Mouse (Mus musculus) neural tube, embryonic 14.5 days (tissue): ENCODE measurements around the gene Tinagl1. TPM values are rescaled to one million over a fixed set of nuclear protein-coding genes. Genes with fewer than 3 reads are reported as not detected.
A peak's percentile ranks its signal among the peaks of the same experiment; 100 is the strongest.

ENCODE experiments used
- ATAC-seq: fragments of 200-750 bp; cut with Nextera tagmentation; 2 replicates; pipeline ENCODE4 v1.8.0; 2017; ENCODE audit warnings: low read depth, mild to moderate bottlenecking, moderate TSS enrichment, moderate library complexity
- H3K27ac ChIP-seq: fragments of 300-500 bp; sonication (generic); 2 replicates; pipeline ENCODE4 v1.5.1; 2014; ENCODE audit warnings: low read depth, mild to moderate bottlenecking, control low read depth, low read length, moderate library complexity, mixed read lengths
- H3K27me3 ChIP-seq: fragments of 300-500 bp; sonication (generic); 2 replicates; pipeline ENCODE4 v1.6.1; 2014; ENCODE audit warnings: low read length; ENCODE audit not compliant: control insufficient read depth, insufficient read depth
- H3K36me3 ChIP-seq: fragments of 300-500 bp; sonication (generic); 2 replicates; pipeline ENCODE4 v1.6.1; 2014; ENCODE audit warnings: low read length, mixed read lengths; ENCODE audit not compliant: control insufficient read depth, insufficient read depth
- H3K4me1 ChIP-seq: fragments of 300-500 bp; sonication (generic); 2 replicates; pipeline ENCODE4 v1.6.1; 2014; ENCODE audit warnings: low read length; ENCODE audit not compliant: control insufficient read depth, insufficient read depth
- H3K4me2 ChIP-seq: fragments of 300-500 bp; sonication (generic); 2 replicates; pipeline ENCODE4 v1.6.1; 2014; ENCODE audit warnings: mild to moderate bottlenecking, low read depth, low read length, control low read depth
- H3K4me3 ChIP-seq: fragments of 300-500 bp; sonication (generic); 2 replicates; pipeline ENCODE4 v1.5.1; 2014; ENCODE audit warnings: low read depth, low read length, control low read depth, mixed read lengths
- H3K9ac ChIP-seq: fragments of 300-500 bp; sonication (generic); replicated peaks from 2 replicates; pipeline ENCODE4 v1.6.1; 2014; ENCODE audit warnings: low read depth, mild to moderate bottlenecking, control low read depth, low read length, mixed read lengths
- H3K9me3 ChIP-seq: fragments of 300-500 bp; sonication (generic); 2 replicates; pipeline ENCODE4 v1.6.1; 2016; ENCODE audit warnings: low read length; ENCODE audit not compliant: control insufficient read depth
- WGBS: fragments of 180-500 bp; shearing (Covaris S2); extraction: QIAGEN DNeasy Blood & Tissue Kit; methylation state at CpG from one replicate; pipeline ENCODE4 v1.1.7; 2014; 5-methylcytosine and 5-hydroxymethylcytosine counted together
- polyA plus RNA-seq: library from polyadenylated mRNA; unstranded; fragments of >200 nt; fragmentation: Nextera tagmentation; extraction: Ambion mirVana; gene quantifications from 2 replicates; pipeline ENCODE4 v1.2.1, GENCODE M21; 2014

Tinagl1 gene
- polyA plus RNA-seq, 1 experiment from 2014 or later, result 0.79 TPM

DNA sequence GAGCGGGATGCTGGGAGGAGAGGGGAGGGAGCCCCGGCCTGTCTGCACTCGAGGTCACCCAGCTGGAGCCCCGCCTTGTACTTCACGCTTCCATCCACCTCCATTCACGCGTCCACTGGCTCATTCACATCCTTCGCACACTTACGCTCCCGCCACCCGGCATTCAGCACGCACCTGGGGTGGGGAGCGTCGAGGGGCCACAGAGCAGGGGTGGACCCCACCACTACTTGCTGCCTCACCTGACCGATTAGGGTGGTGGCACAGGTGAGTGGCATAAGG lies 35.8 kb downstream of the Tinagl1 start, which contains the start of gene Hcrtr1:
TSS of gene Hcrtr1 (minus strand) at position 146 of the 279 bp plus-strand sequence.
- Histone ChIP-seq H3K9me3 (no peaks in the 10 kb centered on the region), H3K4me1 (peaks cover 12% of the 10 kb centered on the region; the same call in 1 of the 2 replicates), H3K9ac (peak within 1 kb of the TSS; percentile 41), H3K27me3 (peaks cover 13% of the 10 kb centered on the region), H3K27ac (no peak within 1 kb of the TSS), H3K4me2 (peak within 1 kb of the TSS; percentile 63), H3K4me3 (peak within 1 kb of the TSS; percentile 29), H3K36me3 (no peaks in the 10 kb centered on the region)
- whole genome bisulfite sequencing, result 0% methylated on average over 14 of the region's 15 CpGs
- peak; percentile 36 for ATAC-seq

DNA sequence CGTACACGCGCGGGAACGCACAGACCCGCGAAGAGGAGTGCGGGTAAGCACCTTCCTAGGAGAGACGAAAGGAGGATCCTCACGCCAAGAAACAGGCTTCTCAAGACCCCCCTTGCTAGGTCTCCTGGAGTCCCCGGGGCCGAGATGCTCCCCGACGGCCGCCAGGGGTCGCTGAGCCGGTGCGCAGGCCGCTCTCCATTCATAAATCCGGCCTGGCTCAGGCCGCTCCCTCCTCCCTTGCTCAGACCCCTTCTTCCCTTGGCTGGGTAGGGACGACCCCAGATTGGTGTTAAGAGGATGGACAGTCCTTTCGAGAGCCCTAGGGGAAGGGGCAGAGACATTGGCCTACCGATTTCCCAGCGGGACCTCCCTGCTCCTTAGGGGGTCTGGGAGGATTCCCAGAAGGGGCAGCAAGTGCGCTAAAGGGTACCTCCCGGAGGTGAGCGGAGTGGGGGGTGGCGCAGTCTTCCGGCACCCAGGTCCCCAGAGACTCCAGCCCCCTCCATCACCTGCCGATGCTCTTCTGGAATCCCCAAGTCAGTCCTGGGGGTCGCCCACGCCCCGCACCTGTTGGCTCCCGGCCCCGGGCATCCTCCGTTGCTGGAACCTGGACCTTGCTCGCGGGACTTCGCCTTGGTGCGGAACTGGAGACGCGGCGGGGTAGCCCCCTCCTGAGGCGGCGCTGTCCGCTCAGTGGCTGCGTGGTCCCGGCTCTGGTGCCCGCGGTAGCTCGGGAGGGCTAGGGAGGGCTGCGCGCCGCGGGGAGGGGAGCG lies 36.3 kb downstream of the Tinagl1 start:
- Histone ChIP-seq H3K9me3 (no peaks in the 10 kb centered on the region), H3K9ac (peak overlapping the region; percentile 41), H3K27ac (no peak overlapping the region), H3K36me3 (no peaks in the 10 kb centered on the region), H3K4me3 (peak overlapping the region; percentile 29), H3K4me2 (peak overlapping the region; percentile 63), H3K4me1 (peaks cover 12% of the 10 kb centered on the region; the same call in 1 of the 2 replicates), H3K27me3 (peaks cover 13% of the 10 kb centered on the region)
- 1% methylated on average over 45 of the region's 57 CpGs for WGBS
- peak; percentile 77 for ATAC-seq

DNA sequence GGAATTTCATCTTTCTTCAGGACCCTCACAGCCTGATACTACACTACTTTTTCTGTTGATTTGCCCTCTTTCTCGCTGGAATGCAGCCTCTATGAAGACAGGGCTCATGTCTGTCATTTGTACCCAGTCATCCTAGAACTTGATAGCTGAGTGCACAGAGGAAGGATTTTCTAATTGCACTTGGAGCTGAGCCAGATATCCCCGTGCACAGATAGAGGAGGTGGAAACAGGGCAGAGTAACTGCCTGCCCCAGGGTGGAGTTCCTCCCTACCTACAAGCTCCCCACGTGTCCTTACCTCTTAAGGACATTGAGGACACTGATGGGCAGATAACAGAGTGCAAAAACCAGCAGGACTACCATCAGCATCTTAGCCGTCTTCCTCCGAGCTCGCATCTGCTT lies 41.5 kb downstream of the Tinagl1 start:
- no peaks in the 10 kb centered on the region for H3K36me3 ChIP-seq
- ATAC-seq, result no peak
- no peak overlapping the region for H3K9ac ChIP-seq
- H3K27ac ChIP-seq, result no peak overlapping the region
- H3K4me2 ChIP-seq, result no peak overlapping the region
- no peaks in the 10 kb centered on the region; the same call in 1 of the 2 replicates for H3K27me3 ChIP-seq
- no peaks in the 10 kb centered on the region for H3K9me3 ChIP-seq
- WGBS, result 64% methylated on average over 6 of the region's 6 CpGs
- no peak overlapping the region for H3K4me3 ChIP-seq
- no peaks in the 10 kb centered on the region for H3K4me1 ChIP-seq

DNA sequence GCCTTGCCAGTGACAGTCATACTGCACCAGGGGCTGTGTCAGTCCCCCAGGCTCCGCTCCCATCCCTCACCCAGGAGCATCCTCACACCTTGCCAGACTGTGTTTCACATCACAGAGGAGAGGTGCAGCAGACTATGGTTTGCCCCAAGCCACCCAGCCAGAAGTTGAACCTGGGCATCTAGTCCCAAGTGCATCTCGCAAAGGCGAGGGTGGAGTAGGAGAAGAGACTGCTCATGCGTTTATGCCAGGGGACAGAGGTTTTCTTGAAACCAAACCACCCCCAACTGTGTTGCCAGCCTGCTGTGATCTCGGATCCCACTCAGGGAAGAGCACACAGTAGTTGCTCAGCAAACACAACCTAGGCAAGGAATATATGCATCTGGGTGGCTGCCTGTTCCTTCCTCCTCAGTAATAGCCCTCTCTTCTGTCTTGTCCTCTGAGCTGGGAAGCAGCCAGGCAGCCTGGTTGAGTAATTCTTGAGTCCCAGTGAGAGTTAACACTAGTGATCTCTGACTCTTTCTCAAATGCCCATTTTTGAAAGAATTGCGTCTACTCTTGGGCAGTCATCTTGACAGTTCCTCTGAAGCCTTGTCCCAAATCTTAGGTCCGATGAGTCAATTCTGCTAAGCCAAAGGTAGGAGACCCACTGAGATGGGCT lies 43.3 kb downstream of the Tinagl1 start:
- Histone ChIP-seq H3K27me3 (no peaks in the 10 kb centered on the region), H3K9me3 (no peaks in the 10 kb centered on the region), H3K36me3 (0 out of 2 replicates have a peak, but pooled peaks cover 2% of the 10 kb centered on the region), H3K4me2 (no peak overlapping the region), H3K4me3 (no peak overlapping the region), H3K4me1 (no peaks in the 10 kb centered on the region), H3K27ac (no peak overlapping the region), H3K9ac (no peak overlapping the region)
- no peak for ATAC-seq
- 89% methylated on average over 7 of the region's 7 CpGs for WGBS

DNA sequence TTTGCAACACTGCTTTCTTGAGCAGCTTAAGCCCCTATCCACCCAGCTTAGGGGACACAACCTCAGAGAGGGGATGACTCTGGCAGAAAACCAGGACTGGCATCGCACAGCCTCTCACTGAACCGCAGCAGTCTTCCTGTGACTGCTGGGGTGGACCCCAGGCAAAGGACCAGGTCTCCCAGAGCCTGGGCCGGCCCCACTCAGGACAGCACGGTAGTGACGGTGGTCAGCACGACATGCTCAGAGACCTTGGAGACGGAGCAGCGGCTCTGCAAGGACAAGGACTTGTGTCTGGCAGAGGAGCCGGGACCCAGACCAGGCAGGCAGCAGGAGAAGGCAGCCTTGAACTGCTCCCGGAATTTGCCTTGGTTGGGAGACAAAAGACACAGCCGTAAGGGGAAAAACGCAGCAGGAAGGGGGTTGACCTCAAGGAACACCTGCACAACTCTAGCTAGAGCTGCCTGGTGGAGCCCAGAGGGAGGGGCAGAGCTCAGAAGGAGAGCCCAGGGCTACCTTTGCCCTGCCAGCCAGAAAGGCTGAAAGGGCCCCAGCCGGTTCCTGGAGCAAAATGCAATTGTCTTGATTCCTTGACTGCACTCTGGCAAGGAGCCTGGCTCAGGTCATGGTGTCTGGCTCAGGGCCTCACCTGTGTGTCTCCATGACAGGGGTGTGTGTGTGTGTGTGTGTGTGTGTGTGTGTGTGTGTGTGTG lies 44.1 kb downstream of the Tinagl1 start:
- Histone ChIP-seq H3K4me1 (no peaks in the 10 kb centered on the region), H3K27ac (no peak overlapping the region), H3K9me3 (no peaks in the 10 kb centered on the region), H3K4me3 (no peak overlapping the region), H3K27me3 (no peaks in the 10 kb centered on the region), H3K36me3 (0 out of 2 replicates have a peak, but pooled peaks cover 4% of the 10 kb centered on the region), H3K4me2 (no peak overlapping the region), H3K9ac (no peak overlapping the region)
- WGBS, result 52% methylated on average over 13 of the region's 13 CpGs
- no peak for ATAC-seq

DNA sequence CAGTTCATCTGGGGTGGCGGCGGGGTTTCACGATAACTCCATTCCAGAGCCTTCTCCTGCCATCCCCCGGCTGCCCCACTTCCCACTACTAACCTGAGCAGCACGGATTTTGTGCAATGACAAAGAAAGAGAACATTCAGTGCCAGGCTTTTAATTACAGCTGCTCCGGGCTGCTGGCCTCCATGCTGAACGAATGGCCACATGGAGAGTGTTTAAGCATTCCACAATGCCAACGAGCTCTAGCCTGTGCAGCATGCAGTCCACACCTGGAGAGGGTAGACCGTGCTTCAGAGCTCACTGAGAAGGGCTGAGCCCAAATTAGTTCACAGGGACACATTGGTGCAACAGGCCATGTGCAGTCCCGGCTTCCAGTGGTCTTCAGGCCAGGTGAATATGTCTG lies 44.8 kb downstream of the Tinagl1 start:
- 76% methylated on average over 10 of the region's 10 CpGs for WGBS
- no peak overlapping the region for H3K4me2 ChIP-seq
- peaks cover 11% of the 10 kb centered on the region for H3K36me3 ChIP-seq
- no peak overlapping the region for H3K9ac ChIP-seq
- no peak overlapping the region for H3K27ac ChIP-seq
- H3K4me1 ChIP-seq, result no peaks in the 10 kb centered on the region
- no peaks in the 10 kb centered on the region for H3K9me3 ChIP-seq
- no peaks in the 10 kb centered on the region for H3K27me3 ChIP-seq
- H3K4me3 ChIP-seq, result no peak overlapping the region
- no peak for ATAC-seq

DNA sequence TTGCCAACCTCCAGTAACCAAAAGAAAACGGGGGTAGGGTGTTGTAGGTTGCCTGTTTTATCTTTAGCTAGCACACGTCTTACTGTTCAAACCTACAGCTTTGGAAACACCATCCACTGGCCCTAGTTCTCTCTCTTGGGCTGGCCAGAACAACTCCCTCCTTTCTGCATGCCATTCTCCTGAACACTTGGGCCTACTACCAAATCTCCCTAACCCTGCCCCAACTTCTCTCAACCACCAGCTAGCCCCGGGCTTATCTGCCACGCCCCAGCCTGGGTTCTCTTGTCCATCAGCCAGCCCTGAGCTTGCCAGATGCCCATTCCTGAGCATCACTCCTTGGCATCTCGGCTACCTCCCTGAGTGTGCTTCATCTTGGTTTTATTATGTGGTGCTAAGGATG lies 46.0 kb downstream of the Tinagl1 start:
- Histone ChIP-seq H3K9ac (no peak overlapping the region), H3K36me3 (peaks cover 19% of the 10 kb centered on the region), H3K27me3 (no peaks in the 10 kb centered on the region), H3K9me3 (no peaks in the 10 kb centered on the region), H3K27ac (no peak overlapping the region), H3K4me2 (no peak overlapping the region), H3K4me3 (no peak overlapping the region), H3K4me1 (no peaks in the 10 kb centered on the region)
- ATAC-seq, result no peak
- WGBS, result 81% methylated on average over 5 of the region's 5 CpGs

DNA sequence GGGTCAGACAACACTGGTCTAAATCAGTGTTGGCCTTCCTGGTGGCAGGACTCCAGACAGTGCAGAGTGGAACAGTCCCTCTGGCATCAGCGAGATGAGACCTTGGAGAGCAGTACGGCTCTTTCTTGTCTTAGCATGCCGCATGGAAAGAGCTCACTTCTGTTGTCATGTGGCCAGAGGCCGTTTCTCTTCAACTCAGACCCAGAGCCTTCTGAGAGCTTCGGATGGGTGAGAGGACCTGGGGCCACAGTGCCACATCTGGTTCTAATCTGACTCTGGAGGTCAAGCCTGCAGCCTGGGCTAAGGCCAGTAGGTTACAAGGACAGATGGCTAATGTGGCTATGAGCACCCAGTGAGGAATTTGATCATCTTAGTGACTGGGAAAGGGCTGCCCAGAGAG lies 49.0 kb downstream of the Tinagl1 start:
- H3K4me1 ChIP-seq, result no peaks in the 10 kb centered on the region
- ATAC-seq, result no peak
- no peak overlapping the region for H3K4me2 ChIP-seq
- no peak overlapping the region for H3K9ac ChIP-seq
- no peaks in the 10 kb centered on the region for H3K9me3 ChIP-seq
- H3K27ac ChIP-seq, result no peak overlapping the region
- 83% methylated on average over 5 of the region's 5 CpGs for WGBS
- H3K36me3 ChIP-seq, result peaks cover 37% of the 10 kb centered on the region
- no peak overlapping the region for H3K4me3 ChIP-seq
- no peaks in the 10 kb centered on the region for H3K27me3 ChIP-seq

DNA sequence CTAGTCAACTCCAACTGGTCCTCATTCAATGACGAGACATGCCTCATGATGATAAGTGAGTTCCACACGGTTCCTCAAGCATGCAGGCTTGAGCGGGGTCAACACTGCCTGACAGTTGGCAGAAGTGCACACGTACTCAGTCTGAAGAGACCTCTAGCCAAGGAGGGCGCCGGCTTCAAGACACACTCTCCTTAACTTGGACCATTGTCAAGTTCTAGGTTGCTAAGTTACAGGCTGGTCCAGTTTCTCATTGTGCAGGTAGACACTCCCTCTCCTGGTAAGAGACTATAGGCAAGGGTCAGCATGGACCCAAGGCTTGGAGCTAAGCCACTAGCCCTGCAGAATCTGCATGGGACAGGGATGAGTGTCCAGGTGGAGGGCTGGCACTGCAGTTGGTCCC lies 49.8 kb downstream of the Tinagl1 start:
- H3K4me1 ChIP-seq, result no peaks in the 10 kb centered on the region
- no peaks in the 10 kb centered on the region for H3K9me3 ChIP-seq
- H3K27ac ChIP-seq, result no peak overlapping the region
- H3K9ac ChIP-seq, result no peak overlapping the region
- H3K4me2 ChIP-seq, result no peak overlapping the region
- peaks cover 37% of the 10 kb centered on the region for H3K36me3 ChIP-seq
- ATAC-seq, result no peak
- 93% methylated on average over 6 of the region's 6 CpGs for whole genome bisulfite sequencing
- H3K4me3 ChIP-seq, result no peak overlapping the region
- H3K27me3 ChIP-seq, result no peaks in the 10 kb centered on the region
